Mouse (Mus musculus) kidney, adult 2 months (tissue): ENCODE data around the gene Usp2. TPM values are rescaled to one million over a fixed set of nuclear protein-coding genes. Genes with fewer than 3 reads are reported as not detected.
A peak's percentile ranks its signal among the peaks of the same experiment; 100 is the strongest.

Experiments
- DNase-seq: peaks from one replicate; pipeline ENCODE4 v3.0.0; 2021
- H3K27ac ChIP-seq: fragments of 200-500 bp; 2 replicates; pipeline ENCODE4 v1.5.1; 2012; ENCODE audit warnings: low read depth, low read length, control low read depth, inconsistent platforms; ENCODE audit not compliant: insufficient read depth
- H3K27me3 ChIP-seq: fragments of 200-500 bp; replicated peaks from 2 replicates; pipeline ENCODE4 v1.6.1; 2012; ENCODE audit warnings: mild to moderate bottlenecking, moderate library complexity, low read length, inconsistent platforms; ENCODE audit not compliant: control insufficient read depth, insufficient read depth
- H3K36me3 ChIP-seq: fragments of 200-500 bp; 2 replicates; pipeline ENCODE4 v1.6.1; 2012; ENCODE audit warnings: mild to moderate bottlenecking, moderate library complexity, low read length, inconsistent platforms; ENCODE audit not compliant: control insufficient read depth, insufficient read depth
- H3K4me1 ChIP-seq: fragments of 200-500 bp; 2 replicates; pipeline ENCODE4 v1.6.1; 2011; ENCODE audit warnings: low read length; ENCODE audit not compliant: control insufficient read depth, insufficient read depth
- H3K4me3 ChIP-seq: fragments of 200-500 bp; 2 replicates; pipeline ENCODE4 v1.5.1; 2011; ENCODE audit warnings: mild to moderate bottlenecking, low read depth, low read length, control low read depth; ENCODE audit not compliant: insufficient read depth
- CTCF ChIP-seq: fragments of 200-500 bp; conservative IDR thresholded peaks from 2 replicates; pipeline ENCODE4 v1.5.1; 2011; ENCODE audit warnings: low read depth, mild to moderate bottlenecking, control low read depth, low read length, moderate library complexity, mixed read lengths; ENCODE audit not compliant: insufficient read depth, insufficient read length
- POLR2A ChIP-seq: fragments of 200-500 bp; IDR thresholded peaks from one replicate; pipeline ENCODE4 v1.6.1; 2011; ENCODE audit warnings: low read depth, low read length, control low read depth
- WGBS: fragments of 180-500 bp; shearing (Covaris S2); methylation state at CpG from one replicate; pipeline ENCODE4 v1.1.7; 2018; 5-methylcytosine and 5-hydroxymethylcytosine counted together
- polyA plus RNA-seq: library from polyadenylated mRNA; depleted of rRNA; stranded (reverse); fragments of >200 nt; gene quantifications from 2 replicates; pipeline ENCODE4 v1.2.3, GENCODE M21; 2012

The Usp2 gene
- polyA plus RNA-seq, 1 experiment, result 55.5 TPM

GRCm38 (mm10) chr9:44087761-44088455 is 21.1 kb downstream of the Usp2 start:
- Histone ChIP-seq H3K27ac (peak overlapping the region; percentile 60), H3K36me3 (peaks cover 8% of the 10 kb centered on the region), H3K4me3 (peak overlapping the region; percentile 56), H3K27me3 (no peaks in the 10 kb centered on the region), H3K4me1 (peaks cover 16% of the 10 kb centered on the region)
- WGBS, result 25% methylated on average over 15 of the region's 15 CpGs
- TF ChIP-seq CTCF (no peak), POLR2A (no peak)
- peak; percentile 66 for DNase-seq

- no peak for TF ChIP-seq CTCF
- no peak for TF ChIP-seq POLR2A
- WGBS, result 50% methylated on average over 12 of the region's 12 CpGs
- Histone ChIP-seq H3K4me3 (no peak overlapping the region), H3K27ac (no peak overlapping the region), H3K4me1 (peaks cover 5% of the 10 kb centered on the region), H3K27me3 (no peaks in the 10 kb centered on the region), H3K36me3 (peaks cover 9% of the 10 kb centered on the region)
- no peak for DNase-seq
Measured at GRCm38 (mm10) chr9:44088877-44089608, 22.2 kb downstream of the Usp2 start.

- TF ChIP-seq POLR2A (no peak), CTCF (peak; percentile 85)
- 45% methylated on average over 24 of the region's 24 CpGs for WGBS
- H3K27ac ChIP-seq, result no peak overlapping the region
- no peaks in the 10 kb centered on the region for H3K27me3 ChIP-seq
- H3K4me1 ChIP-seq, result peaks cover 2% of the 10 kb centered on the region
- peaks cover 9% of the 10 kb centered on the region for H3K36me3 ChIP-seq
- peak; percentile 82 for DNase-seq
- no peak overlapping the region for H3K4me3 ChIP-seq
Measured at GRCm38 (mm10) chr9:44093612-44094503, 27.0 kb downstream of the Usp2 start.

- no peak for TF ChIP-seq CTCF
- no peak for TF ChIP-seq POLR2A
- Histone ChIP-seq H3K27me3 (no peaks in the 10 kb centered on the region), H3K36me3 (peaks cover 9% of the 10 kb centered on the region), H3K27ac (no peak overlapping the region), H3K4me1 (no peaks in the 10 kb centered on the region), H3K4me3 (no peak overlapping the region)
- DNase-seq, result no peak
- WGBS, result 92% methylated on average over 3 of the region's 3 CpGs
Measured at GRCm38 (mm10) chr9:44094737-44095136, 27.9 kb downstream of the Usp2 start.

- no peak for TF ChIP-seq POLR2A
- no peak for TF ChIP-seq CTCF
- no peak overlapping the region for H3K4me3 ChIP-seq
- peaks cover 7% of the 10 kb centered on the region for H3K36me3 ChIP-seq
- no peaks in the 10 kb centered on the region for H3K4me1 ChIP-seq
- DNase-seq, result no peak
- H3K27me3 ChIP-seq, result no peaks in the 10 kb centered on the region
- WGBS, result 92% methylated on average over 9 of the region's 9 CpGs
- H3K27ac ChIP-seq, result no peak overlapping the region
Measured at GRCm38 (mm10) chr9:44095781-44096180, 29.0 kb downstream of the Usp2 start.

GRCm38 (mm10) chr9:44096536-44096935 is 29.7 kb downstream of the Usp2 start:
- TF ChIP-seq CTCF (no peak), POLR2A (no peak)
- 39% methylated on average over 9 of the region's 9 CpGs for WGBS
- H3K4me1 ChIP-seq, result no peaks in the 10 kb centered on the region
- H3K4me3 ChIP-seq, result no peak overlapping the region
- H3K36me3 ChIP-seq, result peaks cover 4% of the 10 kb centered on the region
- DNase-seq, result peak; percentile 62
- no peaks in the 10 kb centered on the region for H3K27me3 ChIP-seq
- H3K27ac ChIP-seq, result peak overlapping the region; percentile 14

GRCm38 (mm10) chr9:44101490-44101889 is 34.7 kb downstream of the Usp2 start, which contains the start of gene Mfrp:
Gene Mfrp, plus strand, starts transcription at chr9:44101729.
- Histone ChIP-seq H3K4me3 (no peak within 1 kb of the TSS), H3K27ac (no peak within 1 kb of the TSS; the same call in 1 of the 2 replicates), H3K36me3 (no peaks in the 10 kb centered on the region), H3K4me1 (no peaks in the 10 kb centered on the region), H3K27me3 (no peaks in the 10 kb centered on the region)
- WGBS, result 54% methylated on average over 9 of the region's 9 CpGs
- TF ChIP-seq POLR2A, result no peak
- TF ChIP-seq CTCF, result no peak
- no peak for DNase-seq
